Mouse (Mus musculus) T-cell, adult 2 months (primary cell): Measurements from ENCODE around the gene Ift22.

Source experiments
- DNase-seq: peaks from one replicate; pipeline ENCODE4 v3.0.0; 2022; ENCODE audit warnings: low spot score

Gene Ift22

DNA sequence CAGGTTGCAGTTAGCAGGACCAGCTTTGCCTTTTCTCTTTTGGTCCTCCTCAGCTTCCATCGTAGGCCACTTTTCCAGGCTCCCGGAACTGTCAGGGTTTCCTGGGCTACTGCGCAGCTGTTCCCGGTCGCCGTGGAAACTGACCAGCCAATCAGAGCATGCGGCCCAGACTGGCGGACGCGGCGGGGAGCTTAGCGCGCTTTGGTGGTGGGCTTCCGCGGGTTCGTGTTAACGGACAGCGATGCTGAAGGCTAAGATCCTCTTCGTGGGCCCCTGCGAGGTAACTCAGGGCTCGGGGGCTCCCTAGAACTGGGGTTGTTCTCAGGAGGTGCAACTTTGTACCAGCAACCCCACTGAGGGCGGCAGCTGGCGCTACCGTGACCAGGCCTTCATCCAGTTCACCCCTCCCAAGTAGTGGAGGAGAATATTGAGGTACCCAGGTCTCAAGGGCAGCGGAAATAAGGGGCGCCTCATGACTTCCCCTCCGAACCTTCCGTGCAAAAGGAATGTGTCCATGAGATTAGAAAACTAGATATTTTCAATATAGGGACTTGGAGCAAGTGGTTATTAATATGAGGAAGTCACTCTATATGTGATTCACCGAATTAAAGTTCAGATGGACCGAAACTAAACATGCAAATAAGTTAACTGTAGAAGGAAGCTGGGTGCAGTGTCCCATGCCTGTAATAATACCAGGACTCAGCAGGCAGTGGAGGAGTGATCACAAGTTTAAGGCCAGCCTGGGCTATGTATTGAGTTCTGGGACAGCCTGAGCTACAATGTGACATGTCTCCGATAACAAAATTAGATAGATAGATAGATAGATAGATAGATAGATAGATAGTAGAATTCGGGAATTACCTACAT, at the start of gene Ift22:
TSS of gene Ift22 (plus strand) at position 160 of the 867 bp plus-strand sequence.
- DNase-seq, result peak; percentile 68

- DNase-seq, result no peak
These were observed 46.6 kb upstream of the Ift22 start for GRCm38 (mm10) chr5:136861191-136861940.

DNA sequence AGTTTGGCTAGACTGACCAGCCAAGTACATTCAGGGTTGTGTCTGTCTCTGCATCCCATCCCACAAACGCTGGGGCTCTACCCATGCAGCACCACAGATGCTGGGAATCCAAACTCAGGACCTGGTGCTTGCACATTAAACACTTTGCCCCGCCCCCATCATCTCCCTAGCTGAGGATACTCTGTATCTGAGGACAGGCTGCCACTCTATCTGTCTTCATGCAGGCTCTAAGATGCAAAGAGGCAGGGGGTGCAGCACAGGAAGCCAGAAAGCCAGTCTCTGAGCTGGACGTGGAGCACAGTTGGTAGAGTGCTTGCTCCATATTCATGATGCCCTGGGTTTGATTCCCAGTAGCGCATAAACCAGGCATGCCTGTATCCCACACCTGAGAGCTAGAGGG, 45.1 kb upstream of the Ift22 start:
- DNase-seq, result no peak

DNA sequence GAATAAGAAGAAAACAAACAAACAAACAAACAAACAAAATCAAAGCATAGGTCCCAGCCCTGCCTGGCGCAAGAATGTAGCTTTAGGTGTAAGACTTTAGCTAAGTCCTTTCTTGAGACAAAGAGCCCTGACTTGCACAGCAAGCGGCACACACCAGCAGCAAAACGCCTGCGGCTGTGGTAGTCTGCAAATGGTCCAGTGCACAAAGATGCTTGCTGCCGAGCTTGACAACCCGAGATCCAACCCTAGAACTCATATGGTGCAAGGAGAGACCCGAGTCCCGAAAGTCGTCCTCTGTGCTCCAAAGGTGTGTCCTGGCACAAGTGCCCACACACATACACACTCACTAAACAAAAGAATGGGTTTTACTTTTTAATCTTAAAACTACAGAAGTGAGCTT, 44.7 kb upstream of the Ift22 start:
- no peak for DNase-seq

- DNase-seq, result peak; percentile 71
These were observed 43.8 kb upstream of the Ift22 start for GRCm38 (mm10) chr5:136863961-136864674.

DNA sequence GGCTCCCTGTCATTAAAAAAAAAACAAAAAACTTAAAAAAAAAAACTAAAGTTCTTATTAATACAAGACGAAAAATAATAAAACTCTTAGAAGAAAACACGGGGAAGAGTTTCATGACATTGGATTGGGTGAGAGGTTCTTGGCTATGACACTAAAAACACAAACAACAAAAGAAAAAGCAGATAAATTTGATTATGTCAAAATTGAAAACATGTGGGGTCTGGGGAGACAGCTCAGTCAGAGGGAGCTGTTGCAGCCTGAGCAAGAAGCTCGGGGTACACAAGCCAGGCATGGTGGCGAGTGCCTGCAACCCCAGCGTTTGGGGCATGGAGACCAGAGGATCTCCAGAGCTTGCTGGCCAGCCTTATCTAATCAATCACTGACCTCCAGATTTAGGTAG, 40.2 kb upstream of the Ift22 start:
- DNase-seq, result no peak

- no peak for DNase-seq
These were observed 38.4 kb upstream of the Ift22 start for GRCm38 (mm10) chr5:136869451-136870114.

GRCm38 (mm10) chr5:136872417-136872816, 35.5 kb upstream of the Ift22 start:
- DNase-seq, result no peak

GRCm38 (mm10) chr5:136874271-136874670, 33.7 kb upstream of the Ift22 start:
- no peak for DNase-seq

- no peak for DNase-seq
These were observed 27.8 kb upstream of the Ift22 start for GRCm38 (mm10) chr5:136880101-136880500.

- peak; percentile 68 for DNase-seq
These were observed 26.5 kb upstream of the Ift22 start for GRCm38 (mm10) chr5:136881380-136882009.

DNA sequence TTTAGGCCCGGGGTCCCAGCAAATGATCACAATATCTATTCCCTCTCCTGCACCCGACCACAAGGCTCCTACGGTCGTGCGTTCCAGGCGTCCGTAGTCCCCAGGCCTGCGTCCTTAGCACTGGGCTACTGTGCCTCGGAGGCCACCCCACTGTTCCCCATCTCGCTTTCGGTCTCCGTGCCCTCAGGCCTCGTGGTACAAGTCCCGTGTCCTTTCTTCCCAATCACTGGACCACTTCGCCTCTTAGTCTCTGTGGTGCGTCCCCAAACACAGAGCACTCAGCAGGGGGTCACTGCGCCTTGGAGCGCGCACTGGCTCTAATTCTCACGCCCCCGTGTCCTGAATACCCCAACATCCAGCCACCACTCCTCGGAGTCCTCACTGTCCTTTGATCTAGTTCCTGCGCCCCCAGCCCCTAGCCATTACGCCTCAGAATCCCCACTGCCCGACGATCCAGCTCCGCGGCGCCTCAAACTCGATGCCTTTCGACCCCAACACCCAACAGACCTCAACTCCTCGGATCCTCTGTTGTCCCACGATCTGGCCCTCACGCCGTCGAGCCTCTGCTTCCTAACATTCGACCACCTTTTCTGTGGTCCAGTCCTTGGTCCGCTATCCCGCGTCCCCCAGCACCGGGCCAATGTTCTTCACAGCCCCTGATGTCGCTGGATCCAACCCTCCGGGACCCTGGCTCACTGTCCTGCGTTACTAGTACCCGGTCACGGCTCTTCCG, 25.7 kb upstream of the Ift22 start:
- no peak for DNase-seq

DNA sequence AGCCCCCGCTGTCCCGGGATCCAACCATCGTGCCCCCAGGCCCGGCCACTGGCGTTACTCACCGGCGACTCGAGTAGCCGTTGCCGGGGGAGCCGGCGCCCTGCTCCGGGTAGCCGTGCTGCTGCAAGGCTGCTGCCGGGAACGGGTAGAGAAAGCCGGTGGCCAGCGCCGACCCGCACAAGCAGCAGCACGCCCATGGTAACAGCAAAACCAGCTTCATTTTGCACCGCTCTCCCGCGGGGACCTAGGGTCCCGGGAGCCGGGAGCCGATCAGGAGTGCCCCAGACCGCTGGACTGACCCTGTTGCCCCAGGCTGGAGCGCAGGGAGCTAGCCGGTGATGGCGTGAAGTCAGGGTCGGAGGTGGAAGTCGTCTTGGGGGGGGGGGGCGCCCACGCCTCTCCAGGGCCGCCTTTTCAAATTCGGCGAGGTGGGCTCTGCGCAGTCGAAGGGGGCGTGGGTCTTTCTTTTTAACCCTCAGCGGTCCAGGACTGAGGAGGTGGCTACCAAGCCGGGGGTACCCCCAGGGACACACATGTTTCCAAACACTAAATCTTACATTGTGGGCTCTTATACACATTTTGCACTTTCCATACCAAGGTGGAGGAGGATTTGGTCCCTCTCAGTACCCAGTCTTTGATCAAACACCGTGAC, 25.0 kb upstream of the Ift22 start, which contains the start of gene Col26a1:
TSS of gene Col26a1 (minus strand) at position 422 of the 652 bp plus-strand sequence.
- DNase-seq, result no peak

GRCm38 (mm10) chr5:136886957-136887356, 21.0 kb upstream of the Ift22 start:
- DNase-seq, result no peak

DNA sequence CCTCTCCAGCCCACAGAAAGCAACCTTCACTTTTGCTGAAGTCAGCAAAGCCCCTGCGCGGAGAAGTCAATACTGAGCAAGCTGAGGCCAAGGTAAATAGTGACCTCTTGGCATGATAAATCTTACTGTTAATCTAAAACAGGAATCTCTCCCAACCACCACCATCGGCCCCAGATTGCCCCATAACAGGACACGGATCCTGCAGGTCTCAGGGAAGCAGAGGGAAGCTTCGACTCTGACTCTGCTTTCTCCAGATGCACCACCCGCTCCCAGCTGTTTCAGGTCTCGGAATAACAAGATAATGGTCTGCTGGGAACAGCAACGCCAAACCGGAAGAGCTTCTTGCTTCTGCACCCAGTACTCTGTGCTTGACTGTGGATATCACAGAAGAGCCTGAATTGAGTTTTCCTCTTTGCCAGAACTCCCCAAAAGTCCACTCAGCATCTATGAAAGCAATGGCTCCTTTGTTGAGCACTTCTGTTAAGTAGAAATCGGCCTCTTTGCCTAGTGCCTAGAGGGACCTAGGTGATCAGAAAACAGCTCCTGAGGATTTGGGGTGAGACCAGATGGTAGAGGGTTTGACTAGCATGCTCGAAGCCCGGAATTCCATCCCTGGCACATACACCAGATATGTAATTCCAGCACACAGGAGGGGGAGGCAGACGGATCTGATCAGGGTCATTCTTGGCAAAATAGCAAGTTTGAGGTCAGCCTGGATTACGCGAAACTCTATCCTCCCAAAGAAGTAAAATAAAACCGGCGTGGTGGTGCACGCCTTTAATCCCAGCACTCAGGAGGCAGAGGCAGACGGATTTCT, 19.2 kb upstream of the Ift22 start:
- DNase-seq, result no peak

DNA sequence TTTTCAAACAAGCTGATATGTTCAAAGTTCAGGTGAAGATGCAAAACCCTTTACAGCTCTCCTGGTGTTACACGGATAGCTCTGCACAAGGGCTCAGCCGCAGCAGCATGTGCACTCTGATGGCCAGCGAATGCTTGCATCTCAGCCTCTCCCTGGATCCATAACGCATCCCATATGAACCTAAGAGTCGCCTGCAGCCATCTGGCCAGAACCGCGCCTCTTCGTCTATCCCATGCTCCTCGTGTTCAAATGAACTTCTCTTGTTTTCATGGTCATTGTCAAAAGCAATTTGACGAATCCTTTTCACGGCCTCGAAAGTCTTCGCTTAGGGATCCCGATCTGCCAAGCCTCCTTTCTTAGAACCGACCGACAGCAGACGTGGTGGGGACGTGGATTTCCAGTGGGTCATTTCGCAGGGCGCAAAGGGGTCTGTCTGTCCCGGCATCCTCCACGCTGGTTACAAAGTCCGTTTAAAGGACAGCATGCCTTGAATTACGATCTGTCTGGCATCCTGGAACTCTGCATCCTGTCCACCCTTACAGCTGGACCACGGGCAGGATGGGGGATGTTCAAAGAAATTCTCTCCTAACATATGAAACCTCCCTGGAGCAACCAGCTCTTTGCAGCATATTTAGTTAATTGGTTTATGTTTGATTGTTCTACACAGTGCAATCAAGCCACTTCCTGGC, 13.0 kb upstream of the Ift22 start:
- DNase-seq, result no peak

DNA sequence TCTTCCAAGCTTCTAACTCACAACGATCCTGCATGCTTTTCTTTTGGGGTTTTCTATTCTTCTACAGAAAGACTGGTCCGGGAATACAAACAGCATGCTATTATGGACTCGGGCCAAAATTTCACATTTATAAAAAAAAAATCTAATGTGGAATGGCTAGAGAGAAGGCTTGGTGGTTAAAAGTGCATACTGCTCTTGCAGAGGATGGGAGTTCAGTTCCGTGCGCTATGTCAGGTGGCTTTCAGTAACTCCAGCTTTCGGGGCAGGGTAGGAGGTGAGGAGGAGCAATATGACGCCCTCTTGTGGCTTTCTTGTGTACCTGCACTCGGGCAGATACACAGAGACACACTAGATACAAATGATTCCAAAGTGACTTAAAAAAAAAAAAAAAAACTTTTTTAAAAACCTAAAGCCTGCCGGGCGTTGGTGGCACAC, 12.4 kb upstream of the Ift22 start:
- DNase-seq, result no peak

DNA sequence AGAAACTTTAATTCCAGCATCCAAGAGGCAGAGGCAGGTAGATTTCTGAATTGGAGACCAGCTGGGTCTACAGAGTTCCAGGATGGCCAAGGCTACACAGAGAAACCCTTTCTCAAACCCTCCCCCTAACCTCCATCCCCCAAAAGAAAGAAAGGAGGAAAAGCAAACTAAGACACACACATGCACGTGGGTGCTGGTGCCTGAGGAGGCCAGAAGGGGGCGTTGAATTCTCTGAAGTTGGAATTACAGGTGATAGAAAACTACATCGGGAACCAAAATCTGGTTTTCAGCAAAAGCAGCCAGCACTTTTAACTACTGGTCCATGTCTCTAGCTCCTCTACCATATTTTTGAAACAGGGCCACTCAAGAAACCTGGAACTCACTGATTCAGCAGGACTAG, 3.3 kb upstream of the Ift22 start:
- DNase-seq, result no peak

DNA sequence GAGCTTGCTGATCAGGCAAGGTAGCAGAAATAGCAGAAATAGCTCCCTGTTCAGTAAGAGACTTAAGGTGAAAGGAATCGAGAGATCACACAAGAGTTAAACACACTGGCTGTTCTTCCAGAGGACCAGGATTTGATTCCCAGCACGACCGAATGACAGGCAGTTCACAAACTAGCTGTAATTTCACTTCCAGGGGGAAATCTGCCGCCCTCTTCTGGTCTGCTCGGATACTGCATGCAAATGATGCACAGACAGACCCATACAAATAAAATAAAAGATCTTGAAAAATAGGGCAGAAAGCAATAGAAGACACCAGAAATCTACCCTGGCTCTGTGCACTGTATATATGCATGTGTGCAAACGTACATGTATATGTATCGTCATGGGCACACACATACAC, 2.3 kb upstream of the Ift22 start:
- peak; percentile 25 for DNase-seq
